Mouse (Mus musculus): ENCODE results near the gene Abca17.
A peak's percentile ranks its signal among the peaks of the same experiment; 100 is the strongest.

Abca17 gene

DNA sequence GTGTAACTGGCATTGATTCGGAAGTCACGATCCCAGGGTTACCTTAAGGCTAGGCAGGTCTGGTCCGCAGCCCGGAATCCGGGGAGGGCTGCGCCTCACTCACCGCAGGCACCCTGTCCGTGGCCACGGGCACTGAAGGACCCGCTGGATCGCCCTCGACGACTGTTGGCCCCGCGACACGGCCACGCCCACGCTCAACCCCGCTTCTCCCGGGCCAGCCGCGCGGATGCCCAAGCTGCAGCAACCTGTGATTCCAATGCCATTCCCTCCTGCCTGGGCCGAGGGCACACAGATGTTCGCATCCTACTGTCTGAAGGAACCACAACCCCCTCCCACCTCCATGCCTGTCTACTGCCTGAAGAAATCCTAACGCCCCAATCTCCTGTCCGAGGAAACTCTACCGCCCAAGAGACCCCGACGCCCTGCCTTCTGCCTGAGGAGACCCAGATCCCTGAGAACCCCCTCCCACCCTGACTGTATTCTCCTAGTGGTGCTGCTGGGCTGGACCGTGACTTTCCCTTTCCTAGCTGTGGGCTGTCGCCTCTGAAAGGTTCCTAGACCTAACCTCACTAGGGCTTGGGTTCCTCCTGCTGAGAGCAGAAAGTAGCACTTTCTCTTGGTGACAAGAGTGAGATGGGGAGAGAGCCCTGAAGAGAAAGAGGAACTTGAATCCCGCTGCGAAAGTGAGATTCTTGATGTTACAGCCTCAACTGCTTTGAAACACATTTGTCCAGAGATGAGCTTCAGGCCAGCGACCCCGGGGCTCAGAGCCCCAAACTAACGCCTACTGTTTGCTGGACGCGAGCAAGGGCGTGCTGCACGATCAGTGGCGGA, at the start of gene Abca17:
Gene Abca17, minus strand, starts transcription at position 143 of the 834 bp plus-strand sequence.
- DNase-seq (ENCODE audit: low read depth, low spot score) = no peak

DNA sequence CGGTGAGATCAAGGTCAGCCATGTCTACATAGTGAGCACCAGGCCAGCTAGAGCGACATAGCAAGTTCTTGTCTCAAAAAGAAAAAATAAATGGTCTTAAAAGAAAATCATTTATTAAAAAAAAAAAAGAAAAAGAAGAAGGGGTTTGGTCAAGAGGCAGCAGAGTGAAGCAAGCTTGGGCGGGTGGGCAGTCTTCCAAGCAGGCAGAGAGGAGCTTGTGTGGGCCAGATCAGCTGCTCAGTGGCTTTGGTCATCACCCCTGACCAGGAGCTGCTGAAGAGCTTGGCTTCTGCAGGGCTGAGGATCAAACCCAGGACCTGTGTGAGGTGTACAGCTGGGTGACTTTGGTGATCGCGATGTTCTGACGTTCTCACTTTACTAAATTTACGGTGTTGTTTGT, 43.6 kb upstream of the Abca17 start:
- no peak for DNase-seq (ENCODE audit: low read depth, low spot score)

DNA sequence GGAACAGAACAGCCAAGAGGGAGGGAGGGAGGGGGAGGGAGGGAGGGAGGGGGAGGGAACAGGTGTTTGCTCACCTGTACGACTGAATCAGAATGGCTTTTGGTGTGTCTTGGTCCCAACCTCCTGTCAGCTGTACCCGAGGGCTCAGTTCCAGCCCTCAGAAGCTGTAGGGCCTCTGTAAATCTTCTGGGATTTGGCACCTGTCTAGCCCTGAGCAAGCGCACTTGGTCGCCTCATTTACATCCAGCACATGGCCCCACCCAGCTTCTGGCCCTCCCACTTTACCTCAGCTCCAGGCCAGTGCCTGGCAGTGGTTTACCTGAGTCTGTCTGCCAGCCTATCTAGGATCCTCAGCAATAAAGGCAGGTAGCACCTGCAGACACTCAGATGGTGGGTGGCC, 42.7 kb upstream of the Abca17 start:
- no peak for DNase-seq (ENCODE audit: low read depth, low spot score)

DNA sequence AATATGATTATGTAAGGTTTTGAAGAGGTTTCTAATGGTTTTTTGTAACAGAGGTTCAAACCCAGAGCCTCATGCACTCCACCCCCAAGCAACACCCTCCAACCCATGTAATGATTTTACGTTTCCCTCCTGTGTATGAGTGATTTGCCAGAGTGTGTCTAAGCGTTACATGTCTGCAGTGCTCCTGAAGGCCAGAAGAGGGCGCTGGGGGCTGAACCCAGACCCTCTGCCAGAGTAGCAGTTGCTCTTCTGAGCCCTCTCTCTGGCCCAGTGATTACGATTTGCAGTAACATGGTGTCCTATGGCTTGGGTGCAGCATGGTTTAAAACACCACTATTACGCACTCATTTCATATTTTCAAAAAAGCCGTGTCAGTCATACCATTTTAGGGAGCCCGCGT, 40.3 kb upstream of the Abca17 start:
- DNase-seq (ENCODE audit: low read depth, low spot score) = no peak

DNA sequence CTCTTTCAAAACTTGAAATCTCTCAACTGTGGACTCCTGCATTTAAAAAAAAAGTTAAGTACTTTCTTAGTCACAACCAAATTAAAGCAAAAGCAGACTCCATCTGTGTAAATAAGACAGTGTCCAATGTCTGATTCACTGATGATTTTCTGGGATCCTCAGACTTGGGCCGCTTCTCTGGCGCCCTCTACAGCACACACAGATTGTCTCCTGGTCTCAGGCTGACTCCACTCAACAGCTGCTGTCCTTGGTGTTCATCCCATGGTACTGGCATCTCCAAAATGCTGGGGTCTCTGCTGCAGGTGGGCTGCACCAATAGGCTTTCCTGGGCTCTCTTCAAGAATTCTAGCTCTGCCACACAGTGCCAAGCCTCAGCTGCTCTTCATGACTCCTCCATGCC, 39.0 kb upstream of the Abca17 start:
- DNase-seq (ENCODE audit: low read depth, low spot score) = peak; percentile 84

DNA sequence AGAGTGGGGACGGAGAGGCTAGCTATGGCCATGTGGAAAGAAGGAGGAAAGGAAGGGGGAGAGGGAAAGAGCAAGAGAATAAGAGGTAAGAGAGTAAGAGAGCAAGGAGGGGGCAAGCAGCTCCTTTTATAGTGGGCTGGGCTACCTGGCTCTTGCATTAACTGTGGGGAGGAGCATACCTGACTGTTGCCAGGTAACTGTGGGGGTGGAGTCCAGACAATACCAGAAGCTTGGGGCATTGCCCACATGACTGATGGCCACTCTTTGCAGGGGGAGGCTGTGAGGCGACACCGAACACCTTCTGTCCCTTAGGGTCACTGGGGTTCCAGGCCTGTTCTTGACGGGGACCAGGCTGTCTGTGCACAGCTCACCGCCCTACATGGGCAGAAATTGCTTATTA, 37.8 kb upstream of the Abca17 start:
- no peak for DNase-seq (ENCODE audit: low read depth, low spot score)

DNA sequence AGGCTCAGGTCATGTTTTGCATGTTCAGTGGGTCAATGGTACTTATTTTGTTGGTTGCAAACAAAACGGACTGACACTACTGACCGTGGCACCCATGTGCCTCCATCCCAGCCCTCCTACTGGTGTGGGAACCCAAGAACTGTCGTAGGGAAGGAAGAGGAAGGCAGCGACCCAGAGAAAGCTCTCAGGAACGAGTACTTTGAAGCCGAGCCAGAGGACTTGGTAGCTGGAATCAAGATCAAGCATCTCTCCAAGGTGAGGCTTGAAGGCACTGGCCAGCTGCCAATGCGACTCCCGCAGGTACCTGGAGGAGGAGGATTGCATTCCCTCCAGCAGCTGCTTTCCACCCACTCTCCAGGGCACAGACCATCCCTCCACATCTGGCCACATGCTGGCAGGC, 32.9 kb upstream of the Abca17 start:
- no peak for DNase-seq (ENCODE audit: low read depth, low spot score)

DNA sequence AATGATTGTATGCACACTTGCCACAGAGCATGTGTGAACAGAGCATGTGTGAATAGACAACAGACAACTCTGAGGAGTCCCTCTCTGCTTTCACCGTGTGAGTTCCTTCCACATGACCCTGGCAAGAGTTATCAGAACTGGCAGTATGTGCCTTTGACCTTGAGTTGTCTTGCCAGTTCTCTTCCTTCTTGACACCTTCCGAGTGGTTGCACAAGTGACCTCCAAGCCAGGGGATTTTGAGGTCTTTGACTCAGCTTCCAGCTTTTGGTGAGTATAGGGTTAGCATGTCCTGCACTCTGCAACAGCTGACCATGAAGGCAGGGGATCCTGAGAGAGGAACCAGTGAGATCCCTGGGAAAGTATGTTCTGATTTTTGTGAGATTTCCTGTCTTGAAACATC, 27.6 kb upstream of the Abca17 start:
- DNase-seq (ENCODE audit: low read depth, low spot score) = no peak

DNA sequence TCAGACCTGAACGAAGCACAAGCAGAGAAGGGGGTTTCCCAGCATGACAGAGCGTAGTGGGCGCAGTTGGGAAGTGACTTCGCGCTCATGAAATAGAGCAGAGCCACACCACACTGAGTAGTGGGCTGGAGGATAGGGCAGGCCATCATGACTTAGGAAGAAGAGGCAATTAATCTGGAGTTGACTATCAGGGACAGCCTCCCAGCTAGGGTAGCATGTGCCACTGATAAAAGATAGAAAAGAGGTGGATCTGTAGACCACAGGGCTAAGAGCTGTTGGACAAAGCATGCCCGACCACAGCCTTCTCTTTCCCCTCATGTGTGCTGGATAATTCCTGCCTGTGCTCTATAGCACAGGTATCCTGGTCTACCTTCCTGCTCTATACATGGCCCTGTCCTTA, 25.0 kb upstream of the Abca17 start:
- DNase-seq (ENCODE audit: low read depth, low spot score) = no peak

DNA sequence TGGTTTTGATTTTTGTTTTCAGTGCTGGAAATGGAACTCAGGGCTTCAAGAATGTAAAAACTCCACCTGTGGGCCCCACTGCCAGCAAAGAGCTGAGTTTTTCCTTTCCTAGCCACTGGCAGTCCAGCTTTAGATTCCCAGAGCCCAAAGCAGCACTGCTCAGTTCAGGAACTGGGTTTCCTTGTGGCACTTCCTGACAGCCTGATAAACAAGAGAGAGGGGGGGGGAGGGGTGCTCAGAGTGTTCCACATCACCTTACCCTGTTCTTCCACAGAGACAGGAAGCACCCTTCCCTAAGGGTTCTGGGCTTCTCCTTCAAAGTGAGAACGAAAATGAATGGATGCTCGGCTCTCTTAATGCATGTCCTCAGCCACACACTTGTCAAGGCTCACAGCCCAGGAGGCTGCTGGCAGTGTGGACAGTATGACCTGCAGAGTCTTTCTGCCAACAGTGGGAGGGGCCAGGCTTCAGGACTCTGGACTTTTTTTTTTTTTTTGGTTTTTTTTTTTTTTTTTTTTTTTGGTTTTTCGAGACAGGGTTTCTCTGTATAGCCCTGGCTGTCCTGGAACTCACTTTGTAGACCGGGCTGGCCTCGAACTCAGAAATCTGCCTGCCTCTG, 24.3 kb upstream of the Abca17 start:
- peak; percentile 11 for DNase-seq (ENCODE audit: low read depth, low spot score)

DNA sequence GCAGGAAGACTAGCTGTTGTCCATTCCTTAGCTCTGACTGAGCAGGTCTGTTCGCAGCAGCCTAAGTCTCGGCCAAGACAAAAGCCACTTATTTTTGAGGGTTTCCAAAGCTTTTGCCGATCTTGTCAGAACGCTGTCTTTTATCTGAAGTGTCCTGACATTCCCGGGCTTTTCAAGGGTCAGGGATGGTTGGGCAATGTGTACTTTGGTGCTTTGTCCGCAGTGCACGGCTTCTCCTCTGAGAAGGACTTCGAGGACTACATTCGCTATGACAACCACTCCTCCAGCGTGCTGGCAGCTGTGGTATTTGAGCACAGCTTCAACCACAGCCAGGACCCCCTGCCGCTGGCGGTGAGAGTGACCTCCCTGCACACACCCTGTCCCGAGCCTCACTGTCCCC, 15.0 kb upstream of the Abca17 start:
- DNase-seq (ENCODE audit: low read depth, low spot score) = no peak

DNA sequence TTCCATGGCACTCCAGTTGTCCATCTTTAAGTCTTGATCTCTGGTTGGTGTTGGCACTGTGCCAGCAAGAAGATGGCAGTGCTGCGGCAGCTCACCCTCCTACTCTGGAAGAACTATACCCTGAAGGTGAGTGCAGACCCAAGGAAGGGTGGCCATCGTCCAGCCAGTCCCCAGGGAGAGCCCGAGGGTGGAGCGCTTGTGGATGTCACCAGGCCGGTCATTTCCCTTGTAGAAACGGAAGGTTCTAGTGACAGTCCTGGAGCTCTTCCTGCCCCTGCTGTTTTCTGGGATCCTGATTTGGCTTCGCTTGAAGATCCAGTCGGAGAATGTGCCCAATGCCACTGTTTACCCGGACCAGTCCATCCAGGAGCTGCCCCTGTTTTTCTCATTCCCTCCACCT, 13.6 kb upstream of the Abca17 start:
- no peak for DNase-seq (ENCODE audit: low read depth, low spot score)

DNA sequence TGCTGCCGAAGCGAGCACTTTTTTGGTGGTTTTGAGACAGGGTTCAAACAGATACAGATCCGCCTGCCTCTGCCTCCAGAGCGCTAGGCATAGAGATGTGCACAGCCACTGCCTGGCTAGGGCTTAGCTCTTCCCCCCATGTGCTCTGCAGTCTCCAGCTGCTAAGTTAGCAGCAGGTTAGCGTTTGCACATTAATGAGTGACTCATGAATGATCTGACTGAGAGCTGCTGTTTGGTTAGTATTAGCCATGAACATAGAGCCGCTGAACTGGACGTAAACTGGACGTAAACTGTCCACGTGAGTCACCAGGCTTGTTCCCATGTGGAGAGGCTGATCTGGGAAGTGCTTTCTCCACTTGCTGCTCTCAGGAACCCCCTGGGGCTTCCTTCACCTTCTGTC, 11.7 kb upstream of the Abca17 start:
- no peak for DNase-seq (ENCODE audit: low read depth, low spot score)

DNA sequence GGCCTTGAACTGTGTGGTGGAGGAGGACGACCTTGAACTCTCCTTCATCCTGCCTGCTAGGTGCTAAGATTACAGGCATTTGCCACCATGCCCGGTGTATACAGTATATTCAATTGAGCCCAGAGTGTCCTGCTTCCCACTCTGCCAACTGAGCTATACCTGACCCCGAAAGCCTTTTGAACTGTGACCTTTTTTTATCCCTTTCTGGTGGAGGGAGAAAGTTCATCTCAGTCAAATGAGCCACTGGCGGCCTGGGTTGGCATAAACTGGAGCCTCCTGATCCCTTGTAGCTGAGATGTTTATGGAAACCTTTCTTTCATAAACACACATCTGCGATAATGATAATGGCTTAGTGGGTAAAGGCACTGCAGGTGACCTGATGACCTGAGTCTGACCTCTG, 10.4 kb upstream of the Abca17 start:
- DNase-seq (ENCODE audit: low read depth, low spot score) = no peak

DNA sequence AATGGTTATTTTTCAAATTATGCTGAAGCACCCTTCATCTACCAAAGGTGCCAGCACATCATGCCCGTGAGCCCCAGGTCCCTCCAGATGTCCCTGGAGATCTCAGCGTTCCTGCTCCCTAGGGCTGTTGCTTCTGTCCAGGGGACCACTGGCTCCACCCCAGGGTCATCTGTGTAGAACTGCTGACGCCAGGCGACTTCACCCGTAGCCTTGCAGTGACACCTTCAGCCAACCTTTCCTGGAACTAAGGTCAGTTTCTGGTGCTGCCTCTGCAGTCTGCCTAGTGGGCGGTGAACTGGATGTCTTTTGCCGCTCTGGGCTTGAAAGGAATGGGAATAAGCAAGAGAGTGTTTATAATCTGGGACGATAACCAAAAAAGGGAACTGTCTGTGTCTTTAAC, 10.0 kb upstream of the Abca17 start:
- DNase-seq (ENCODE audit: low read depth, low spot score) = no peak

DNA sequence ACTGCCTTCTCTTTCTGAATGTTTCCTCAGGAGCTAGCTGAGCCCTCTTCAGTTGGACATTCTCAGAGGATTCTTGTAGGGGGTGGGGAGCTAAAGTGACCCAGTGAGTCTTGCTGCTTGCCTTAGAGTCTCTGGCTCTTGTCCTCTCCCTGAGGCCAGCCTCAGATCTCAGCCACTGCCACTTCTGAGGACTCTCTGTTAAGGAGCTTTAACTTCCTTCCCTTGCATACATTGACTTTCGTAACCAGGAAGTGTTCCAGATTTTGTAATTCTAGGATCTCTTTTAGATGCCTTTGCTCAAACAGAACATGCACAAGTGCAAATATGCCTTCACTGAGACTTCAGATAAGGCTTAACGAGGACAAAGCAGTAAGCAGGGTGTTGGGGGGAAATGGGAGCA, 9.0 kb upstream of the Abca17 start:
- no peak for DNase-seq (ENCODE audit: low read depth, low spot score)

DNA sequence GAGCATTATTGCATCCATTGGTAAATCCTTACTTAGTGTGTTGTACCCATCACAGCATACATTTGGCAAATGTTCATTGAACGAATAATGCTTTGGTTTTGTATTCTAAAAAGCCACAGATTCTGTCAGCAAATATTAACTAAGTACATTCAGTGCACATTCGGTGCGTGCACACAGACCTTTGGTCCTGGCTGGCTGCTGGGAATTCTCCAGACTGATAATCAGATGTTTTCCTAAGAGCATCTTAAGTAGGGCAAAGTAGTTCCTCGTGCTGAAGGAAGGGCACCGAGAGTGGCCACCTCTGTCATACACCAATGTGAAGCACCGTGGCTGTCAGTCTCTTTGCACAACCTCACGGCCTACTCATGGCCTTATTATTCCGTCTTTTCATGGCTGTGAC, 8.1 kb upstream of the Abca17 start:
- DNase-seq (ENCODE audit: low read depth, low spot score) = no peak

DNA sequence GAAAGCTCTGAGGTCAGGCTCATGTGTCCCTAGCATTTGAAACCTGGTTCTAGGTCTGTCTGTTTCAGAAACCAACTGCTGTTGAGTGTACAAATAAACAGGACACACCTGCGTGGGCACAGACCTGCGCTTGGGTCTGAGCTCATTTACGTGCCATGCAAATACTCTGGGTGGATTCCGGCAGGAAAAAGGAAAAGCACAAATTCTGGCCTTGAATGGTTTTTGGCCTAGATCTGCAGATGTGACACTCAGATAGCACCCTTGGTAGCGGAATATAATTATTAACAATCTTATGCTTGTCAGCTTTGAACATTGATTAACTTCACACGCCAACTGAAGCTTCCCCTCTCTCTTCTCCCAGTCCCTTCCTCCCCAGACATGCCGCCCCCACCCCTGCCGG, 4.4 kb upstream of the Abca17 start:
- no peak for DNase-seq (ENCODE audit: low read depth, low spot score)

DNA sequence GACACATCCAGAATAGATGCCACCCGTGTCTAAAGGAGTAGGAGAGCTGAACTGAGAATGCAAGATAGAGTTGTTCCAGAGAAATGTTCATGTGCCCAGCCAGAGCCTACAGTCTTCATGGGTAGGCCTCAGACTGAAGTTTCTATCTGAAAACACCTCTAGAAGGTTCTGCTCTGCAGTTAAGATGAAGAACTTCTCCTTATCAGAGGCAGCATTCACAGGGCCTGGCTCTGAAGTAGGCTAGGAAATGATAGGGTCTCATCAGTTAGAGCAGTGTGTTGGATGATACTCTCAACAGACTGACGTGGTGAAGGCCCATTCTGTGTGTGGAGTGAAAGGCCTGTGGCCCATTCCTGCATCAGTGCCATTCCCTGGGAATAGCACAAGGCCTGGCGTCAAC, 3.1 kb upstream of the Abca17 start:
- DNase-seq (ENCODE audit: low read depth, low spot score) = no peak

DNA sequence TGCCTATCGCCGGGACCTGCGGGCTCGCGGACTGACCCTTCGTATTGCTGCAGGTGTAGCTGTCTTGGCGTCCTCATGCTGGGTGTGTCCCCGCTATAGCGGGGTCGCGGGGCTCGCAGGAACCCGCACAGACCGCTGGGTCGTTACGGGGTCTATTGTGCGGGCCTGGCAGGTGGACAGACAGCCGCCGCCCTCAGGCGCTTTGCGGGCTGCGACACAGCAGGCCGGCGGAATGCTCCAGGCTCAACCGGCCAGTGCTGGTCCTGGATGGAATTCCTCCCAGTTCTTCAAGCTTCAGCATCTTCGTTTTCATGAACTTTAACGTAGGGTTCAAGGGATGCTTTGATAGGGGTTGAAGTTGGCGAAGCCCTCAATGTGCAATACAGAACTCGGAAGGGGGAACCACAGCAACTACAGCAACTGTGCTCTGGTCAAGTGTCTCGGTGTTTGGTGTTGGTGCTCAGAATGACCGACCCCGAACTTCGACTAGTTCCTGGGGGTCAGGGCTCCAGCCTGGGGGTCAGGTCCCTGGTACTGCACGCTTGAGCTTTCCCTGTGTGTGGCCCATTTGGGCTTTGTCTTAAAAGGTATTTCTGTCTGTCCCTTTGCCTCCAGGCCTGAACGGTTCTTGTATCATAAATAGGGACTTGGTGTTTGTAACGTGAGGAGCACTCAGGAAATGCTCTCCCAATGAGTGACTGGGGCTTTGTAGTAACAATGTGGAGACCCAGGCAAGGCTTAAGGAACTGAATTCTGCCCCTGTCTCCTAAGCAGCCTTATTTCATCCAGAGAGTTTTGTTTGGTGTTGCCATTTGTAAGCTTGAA, 1.7 kb upstream of the Abca17 start:
- no peak for DNase-seq (ENCODE audit: low read depth, low spot score)

DNA sequence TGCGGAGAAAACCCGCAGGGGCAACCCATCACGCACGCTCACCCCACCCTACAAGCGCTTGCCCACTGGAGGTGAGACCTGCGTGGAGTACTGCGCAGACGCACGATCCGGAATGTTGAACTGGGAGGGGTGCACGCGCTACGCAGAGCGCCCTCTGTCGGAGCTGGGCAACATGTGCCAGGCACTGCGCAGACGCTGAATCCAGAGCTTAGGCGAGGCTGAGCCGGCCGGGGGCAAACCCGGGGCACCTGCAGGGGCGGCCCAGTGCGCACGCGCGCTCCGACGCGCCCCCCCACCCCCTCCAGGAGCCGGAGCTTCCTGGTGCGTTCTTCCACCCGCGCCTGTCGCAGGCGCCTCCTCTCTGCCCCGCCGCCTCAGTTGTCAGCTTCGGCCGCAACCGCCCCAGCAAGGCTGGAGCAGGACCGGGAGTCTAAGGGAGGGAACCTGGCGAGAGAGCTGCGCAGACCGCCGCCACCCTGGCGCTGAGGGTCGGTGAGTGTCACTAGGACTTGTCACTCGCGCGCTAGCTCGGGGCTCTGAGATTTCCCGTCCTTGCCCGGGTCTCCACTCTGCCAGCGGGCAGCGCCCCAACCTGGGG, 991 bp upstream of the Abca17 start, which contains the start of gene Abca3:
Gene Abca3, plus strand, starts transcription at position 191 of the 598 bp plus-strand sequence.
- no peak for DNase-seq (ENCODE audit: low read depth, low spot score)

DNA sequence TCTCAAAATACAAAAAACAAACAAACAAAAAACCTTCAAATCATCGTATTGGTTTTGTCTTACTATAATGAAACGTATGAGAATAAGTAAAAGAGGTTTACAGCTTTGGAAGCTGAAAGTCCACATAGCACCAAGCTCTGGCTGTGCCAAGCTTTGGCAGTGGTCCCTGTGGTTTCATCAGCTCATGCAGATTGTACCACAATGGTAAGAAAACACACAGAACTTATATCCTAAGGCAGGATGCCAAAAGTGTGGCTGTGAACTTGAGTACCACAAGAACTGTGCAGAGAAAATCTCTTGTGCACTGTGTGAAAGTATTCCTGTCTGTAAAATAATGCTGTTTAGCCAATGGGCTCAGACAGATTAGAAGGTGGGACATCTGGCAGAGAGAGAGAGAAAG, 1.7 kb downstream of the Abca17 start:
- peak; percentile 38 for DNase-seq (ENCODE audit: low read depth, low spot score)

Measured in 3T3-L1 (cell line).